Mouse (Mus musculus): ENCODE measurements around the gene Fkbp7. TPM values are rescaled to one million over a fixed set of nuclear protein-coding genes. Genes with fewer than 3 reads are reported as not detected.

The Fkbp7 gene
- polyA plus RNA-seq, 1 experiment from 2014 or later = 33.4 TPM

DNA sequence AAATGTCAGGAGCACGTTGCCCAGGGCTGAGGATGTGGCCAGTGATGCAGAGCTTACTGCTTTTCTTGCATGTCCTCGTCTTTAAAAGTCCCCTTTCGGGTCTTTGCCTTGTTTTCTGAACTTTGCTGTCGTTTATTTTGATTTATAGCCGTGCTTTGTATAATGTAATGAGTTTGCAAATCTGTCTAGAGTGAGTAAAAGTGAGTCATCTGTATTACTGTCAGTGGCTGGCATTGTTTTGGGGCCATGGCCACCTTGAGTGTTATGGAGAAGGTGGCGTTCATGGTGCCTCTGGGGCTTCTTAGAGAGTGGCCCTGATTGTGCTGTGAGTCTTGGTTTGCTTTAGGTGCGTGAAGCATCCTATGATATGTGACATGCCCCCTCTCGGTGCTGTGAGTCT is 9.4 kb upstream of the Fkbp7 start:
- Histone ChIP-seq H3K27me3 (ENCODE audit: insufficient read depth, poor library complexity, severe bottlenecking) (no peaks in the 10 kb centered on the region), H3K4me3 (no peak overlapping the region), H3K4me1 (peaks cover under 1% of the 10 kb centered on the region; the same call in 1 of the 2 replicates), H3K36me3 (peaks cover 61% of the 10 kb centered on the region), H3K27ac (no peak overlapping the region), H3K9me3 (no peaks in the 10 kb centered on the region)
- WGBS = 92% methylated on average over 8 of the region's 8 CpGs
- DNase-seq (ENCODE audit: low spot score) = no peak

DNA sequence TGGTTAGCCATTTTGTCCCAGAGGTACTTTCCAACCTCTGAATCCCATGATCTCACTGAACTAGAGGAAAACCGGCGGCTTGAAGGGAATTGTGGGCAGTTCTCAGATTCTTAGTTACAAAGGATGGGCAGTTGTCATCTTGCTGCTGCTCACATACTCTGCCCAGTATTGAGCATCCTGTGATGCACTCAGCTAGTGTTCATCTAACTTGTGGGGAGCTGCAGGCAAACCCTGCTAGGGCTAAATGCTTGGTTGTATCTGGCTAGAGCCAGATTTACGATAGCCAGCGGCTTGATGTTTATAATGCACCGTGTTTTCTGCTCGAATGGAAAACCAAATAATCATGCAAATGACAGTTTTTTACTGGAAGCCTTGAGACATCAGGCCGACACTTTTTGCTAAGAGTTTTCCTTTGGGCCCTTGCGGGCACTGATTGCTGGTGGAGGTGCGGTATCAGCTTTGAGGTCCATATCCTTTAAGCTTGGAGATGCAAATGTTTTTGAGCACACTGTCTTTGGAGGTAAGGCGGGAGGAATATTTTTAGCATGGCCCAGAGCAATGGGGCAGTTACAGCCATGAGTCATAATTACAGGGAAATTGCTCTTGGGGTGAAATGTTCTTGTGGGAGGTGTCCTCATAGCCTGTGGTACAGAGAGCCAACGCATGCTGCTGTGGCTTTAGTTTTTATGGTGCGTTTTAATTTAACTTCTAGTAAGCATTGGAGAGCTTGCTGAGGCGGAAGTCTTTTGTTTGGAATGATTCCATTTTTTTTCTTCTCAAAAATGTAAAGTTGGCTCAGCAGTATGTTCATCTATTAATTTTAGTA is 3.7 kb upstream of the Fkbp7 start:
- Histone ChIP-seq H3K27ac (no peak overlapping the region), H3K4me3 (peak overlapping the region; percentile 93), H3K9me3 (no peaks in the 10 kb centered on the region), H3K4me1 (peaks cover 27% of the 10 kb centered on the region), H3K27me3 (ENCODE audit: insufficient read depth, poor library complexity, severe bottlenecking) (no peaks in the 10 kb centered on the region), H3K36me3 (peaks cover 9% of the 10 kb centered on the region; the same call in 1 of the 2 replicates)
- WGBS = 75% methylated on average over 13 of the region's 13 CpGs
- DNase-seq (ENCODE audit: low spot score) = no peak

DNA sequence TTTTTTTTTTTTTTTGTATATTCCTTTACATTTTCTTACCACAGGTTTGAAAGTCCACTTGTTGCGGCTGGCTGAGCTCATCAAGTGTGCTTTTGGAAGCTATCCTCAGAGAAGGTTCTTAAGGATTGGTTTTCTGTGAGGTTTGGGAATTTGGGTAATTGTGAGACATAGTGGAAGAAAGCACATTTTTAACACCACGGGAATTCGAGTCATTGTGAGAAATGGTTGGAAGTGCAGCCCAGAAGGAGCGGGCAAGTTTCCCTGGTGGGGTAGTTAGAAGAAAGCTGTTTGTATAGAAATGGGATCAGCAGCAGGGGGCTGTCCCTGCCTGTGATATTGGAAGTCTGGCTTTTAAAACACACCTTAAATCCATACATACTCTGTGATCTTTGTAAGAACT is 3.0 kb upstream of the Fkbp7 start:
- WGBS = 13% methylated on average over 4 of the region's 4 CpGs
- H3K27ac ChIP-seq = peak overlapping the region; percentile 94; the same call in 1 of the 2 replicates
- H3K4me3 ChIP-seq = peak overlapping the region; percentile 93
- no peaks in the 10 kb centered on the region for H3K9me3 ChIP-seq
- H3K27me3 ChIP-seq (ENCODE audit: insufficient read depth, poor library complexity, severe bottlenecking) = no peaks in the 10 kb centered on the region
- peaks cover 27% of the 10 kb centered on the region for H3K4me1 ChIP-seq
- peaks cover 9% of the 10 kb centered on the region; the same call in 1 of the 2 replicates for H3K36me3 ChIP-seq
- no peak for DNase-seq (ENCODE audit: low spot score)

DNA sequence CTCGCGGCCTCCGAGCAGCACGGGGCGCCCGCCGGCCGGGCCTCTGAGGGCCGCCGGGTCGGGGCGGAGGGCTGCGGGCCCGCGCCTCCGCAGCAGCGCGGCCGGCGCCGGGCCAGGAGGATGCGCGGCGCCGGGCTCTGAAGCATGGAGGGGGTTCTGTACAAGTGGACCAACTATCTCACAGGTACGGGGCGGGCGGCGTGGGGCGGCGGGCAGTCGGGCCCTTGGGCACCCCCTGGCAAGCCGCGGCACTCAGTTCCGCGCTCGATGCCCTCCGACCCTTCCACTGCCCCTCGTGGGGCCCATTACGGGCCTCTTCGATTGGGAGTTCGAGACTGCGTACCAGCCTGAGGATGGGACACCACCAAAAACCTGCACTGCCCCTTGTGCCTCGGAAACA is 2.5 kb upstream of the Fkbp7 start:
- H3K27me3 ChIP-seq (ENCODE audit: insufficient read depth, poor library complexity, severe bottlenecking) = no peaks in the 10 kb centered on the region
- no peaks in the 10 kb centered on the region for H3K9me3 ChIP-seq
- 2% methylated on average over 44 of the region's 44 CpGs for WGBS
- peak overlapping the region; percentile 94 for H3K27ac ChIP-seq
- peak overlapping the region; percentile 93 for H3K4me3 ChIP-seq
- H3K4me1 ChIP-seq = peaks cover 27% of the 10 kb centered on the region
- H3K36me3 ChIP-seq = peaks cover 7% of the 10 kb centered on the region; the same call in 1 of the 2 replicates
- no peak for DNase-seq (ENCODE audit: low spot score)

DNA sequence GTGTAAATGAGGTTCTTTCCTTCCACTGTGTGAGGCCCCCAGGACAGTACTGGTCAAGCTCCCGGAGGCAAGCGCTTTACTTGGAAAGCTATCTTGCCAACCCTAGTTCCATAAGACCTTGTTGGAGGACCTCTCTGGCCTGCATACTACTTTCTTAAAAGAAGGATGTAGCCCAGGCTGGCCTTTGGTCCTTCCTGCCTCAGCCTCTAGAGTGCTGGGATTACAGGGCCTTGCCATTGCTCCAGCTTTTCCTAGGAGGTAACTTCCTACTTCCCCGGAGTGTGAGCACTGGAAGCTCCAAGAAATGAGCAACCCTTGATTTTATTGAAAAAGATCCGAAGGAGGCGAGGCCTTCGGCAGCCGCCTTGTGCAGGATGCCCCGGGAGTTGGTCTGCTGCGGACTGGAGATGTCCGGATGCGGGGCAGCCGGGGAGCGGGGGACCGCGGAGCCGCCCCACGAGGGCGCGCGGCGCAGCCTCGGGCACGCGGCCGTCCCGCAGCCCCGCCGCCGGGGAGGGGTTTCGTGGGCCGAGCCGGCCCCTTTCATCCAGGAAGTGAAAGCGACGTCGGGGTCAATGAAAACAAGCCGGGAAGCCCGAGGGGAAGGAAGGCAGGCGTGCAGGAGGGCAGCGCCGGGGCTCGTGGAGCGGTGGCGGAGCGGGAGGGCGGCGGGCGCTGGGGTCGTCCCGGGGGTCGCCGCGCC is 2.0 kb upstream of the Fkbp7 start, which contains the start of gene Plekha3:
Plekha3 (plus strand) TSS at position 557 of the 703 bp plus-strand sequence.
- Histone ChIP-seq H3K9me3 (no peaks in the 10 kb centered on the region), H3K4me3 (peak within 1 kb of the TSS; percentile 93), H3K27ac (peak within 1 kb of the TSS; percentile 94), H3K27me3 (ENCODE audit: insufficient read depth, poor library complexity, severe bottlenecking) (no peaks in the 10 kb centered on the region), H3K36me3 (peaks cover 7% of the 10 kb centered on the region; the same call in 1 of the 2 replicates), H3K4me1 (peaks cover 27% of the 10 kb centered on the region)
- peak; percentile 89 for DNase-seq (ENCODE audit: low spot score)
- 6% methylated on average over 47 of the region's 52 CpGs for WGBS

DNA sequence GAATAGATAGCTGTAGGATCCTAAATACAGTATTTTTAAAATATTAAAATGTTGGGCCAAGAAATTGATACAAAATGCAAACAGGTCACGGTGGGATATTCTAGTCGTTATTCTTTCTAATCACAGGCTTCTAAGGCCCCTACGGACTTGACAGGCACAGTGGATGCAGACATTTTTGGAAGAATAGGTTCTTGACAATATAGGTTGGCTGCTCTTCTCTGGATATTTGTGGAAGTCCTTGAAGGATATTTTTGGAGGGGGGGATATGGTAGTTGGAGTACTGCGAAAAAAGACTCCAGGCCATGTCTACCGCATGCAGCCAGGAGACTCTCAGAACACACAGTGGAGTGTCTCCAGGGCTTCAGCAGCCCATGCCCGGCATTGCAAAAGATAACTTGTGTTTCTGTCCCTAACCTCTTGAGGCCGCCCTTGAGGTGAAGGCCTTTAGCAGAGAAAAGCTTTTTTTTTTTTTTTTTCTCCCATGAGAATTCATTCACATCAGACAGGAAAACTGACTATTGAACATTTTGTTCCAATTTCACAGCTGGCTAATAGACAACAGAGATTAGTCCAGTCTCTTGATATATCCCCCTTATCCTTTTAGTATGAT is 661 bp upstream of the Fkbp7 start:
- H3K36me3 ChIP-seq = peaks cover under 1% of the 10 kb centered on the region; the same call in 1 of the 2 replicates
- WGBS = 30% methylated on average over 7 of the region's 7 CpGs
- peak overlapping the region; percentile 63 for H3K4me3 ChIP-seq
- no peak for DNase-seq (ENCODE audit: low spot score)
- peak overlapping the region; percentile 88 for H3K27ac ChIP-seq
- no peaks in the 10 kb centered on the region for H3K9me3 ChIP-seq
- no peaks in the 10 kb centered on the region for H3K27me3 ChIP-seq (ENCODE audit: insufficient read depth, poor library complexity, severe bottlenecking)
- H3K4me1 ChIP-seq = peaks cover 27% of the 10 kb centered on the region

DNA sequence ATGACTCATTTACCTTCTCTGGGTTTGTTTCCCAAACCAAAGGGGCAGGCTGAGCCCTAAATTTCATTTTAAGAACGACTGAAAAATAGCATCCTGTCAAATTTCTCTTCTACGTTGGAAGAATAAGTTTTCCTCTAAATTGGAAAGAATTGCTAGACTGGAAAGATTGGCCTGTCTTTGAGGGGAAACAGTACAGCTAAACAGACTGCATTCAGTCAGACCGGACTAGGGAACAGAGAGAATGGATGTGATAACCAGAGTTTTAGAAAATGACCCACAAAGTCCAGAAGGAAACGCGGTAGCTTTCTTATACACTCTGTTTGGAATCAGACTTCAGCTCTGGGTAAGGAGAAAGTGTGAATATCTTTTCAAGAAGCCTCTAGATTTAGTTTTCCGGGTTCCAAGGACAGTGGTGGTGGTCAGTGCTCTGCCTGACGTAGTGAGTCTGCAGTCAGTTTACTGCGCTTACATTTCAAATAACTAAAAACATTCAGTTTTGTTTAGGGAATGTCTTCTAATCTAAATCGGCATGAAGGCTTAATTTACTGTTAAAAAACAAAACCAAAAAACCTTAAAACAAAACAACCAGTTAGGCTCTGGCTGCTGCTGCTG is 676 bp downstream of the Fkbp7 start:
- Histone ChIP-seq H3K4me3 (peak overlapping the region; percentile 63), H3K27ac (peak overlapping the region; percentile 88), H3K9me3 (no peaks in the 10 kb centered on the region), H3K36me3 (no peaks in the 10 kb centered on the region), H3K4me1 (peaks cover 27% of the 10 kb centered on the region), H3K27me3 (ENCODE audit: insufficient read depth, poor library complexity, severe bottlenecking) (no peaks in the 10 kb centered on the region)
- 36% methylated on average over 9 of the region's 9 CpGs for WGBS
- no peak for DNase-seq (ENCODE audit: low spot score)

DNA sequence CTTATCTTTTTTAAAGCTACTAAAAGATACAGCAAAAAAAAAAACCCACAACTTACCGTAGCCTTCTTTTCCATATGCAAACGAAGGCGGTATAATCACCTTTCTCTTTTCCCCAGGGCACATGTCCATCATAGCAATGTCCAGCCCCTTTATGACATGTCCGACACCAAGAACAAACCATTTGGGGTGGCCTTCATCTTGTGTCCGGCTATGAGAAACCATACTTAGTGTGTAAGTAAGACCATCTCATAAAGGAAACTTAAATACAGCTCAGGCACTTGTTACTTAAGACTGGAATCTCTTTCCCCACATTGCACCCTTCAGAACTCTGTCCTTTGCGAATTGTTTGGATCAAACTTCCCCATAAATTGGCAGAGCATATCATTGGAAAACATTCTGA is 1.3 kb downstream of the Fkbp7 start:
- H3K4me1 ChIP-seq = peaks cover 23% of the 10 kb centered on the region
- no peak for DNase-seq (ENCODE audit: low spot score)
- 89% methylated on average over 6 of the region's 6 CpGs for WGBS
- H3K9me3 ChIP-seq = no peaks in the 10 kb centered on the region
- H3K4me3 ChIP-seq = peak overlapping the region; percentile 63
- H3K27ac ChIP-seq = no peak overlapping the region
- no peaks in the 10 kb centered on the region for H3K36me3 ChIP-seq
- H3K27me3 ChIP-seq (ENCODE audit: insufficient read depth, poor library complexity, severe bottlenecking) = no peaks in the 10 kb centered on the region

DNA sequence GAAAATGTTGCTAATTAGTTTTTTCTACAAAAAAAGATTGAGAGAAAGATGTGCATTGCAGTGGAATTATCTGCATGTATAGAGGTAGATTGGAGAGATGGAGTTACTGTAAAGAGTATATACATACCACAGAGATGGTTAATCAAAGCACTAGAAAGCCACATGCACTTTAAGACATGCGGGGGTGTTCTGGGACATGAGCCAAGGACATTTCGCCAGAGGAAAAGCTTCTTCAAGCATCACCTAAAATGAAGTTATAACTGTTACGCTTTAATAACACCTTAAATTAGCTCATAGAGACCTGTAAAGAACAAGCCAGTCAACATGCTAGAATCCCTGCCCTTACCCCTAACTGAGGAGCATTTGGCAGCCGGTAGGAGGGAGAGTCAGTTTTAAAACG is 5.7 kb downstream of the Fkbp7 start:
- WGBS = 71% methylated on average over 5 of the region's 5 CpGs
- Histone ChIP-seq H3K27me3 (ENCODE audit: insufficient read depth, poor library complexity, severe bottlenecking) (no peaks in the 10 kb centered on the region), H3K36me3 (peaks cover 30% of the 10 kb centered on the region), H3K4me1 (no peaks in the 10 kb centered on the region), H3K4me3 (no peak overlapping the region), H3K27ac (no peak overlapping the region), H3K9me3 (no peaks in the 10 kb centered on the region)
- DNase-seq (ENCODE audit: low spot score) = no peak

DNA sequence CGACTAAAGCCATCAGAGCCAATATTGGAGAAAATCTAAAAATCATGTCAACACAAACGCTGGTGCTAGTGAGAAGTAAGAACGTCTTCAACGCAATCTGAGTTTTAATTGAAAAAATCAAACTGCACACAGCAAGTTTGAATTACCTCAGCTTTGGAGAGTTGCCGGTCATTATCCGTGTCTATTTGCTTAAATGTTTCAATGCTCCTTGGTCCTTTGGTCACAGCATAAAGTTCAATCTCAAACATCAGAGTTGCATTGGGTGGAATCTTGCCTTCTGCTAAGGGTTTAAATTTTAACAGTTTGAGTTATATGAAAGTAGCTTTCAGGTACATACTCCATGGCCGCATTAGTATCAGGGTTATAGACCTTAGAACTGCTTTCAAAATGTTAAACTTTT is 7.4 kb downstream of the Fkbp7 start:
- H3K27me3 ChIP-seq (ENCODE audit: insufficient read depth, poor library complexity, severe bottlenecking) = no peaks in the 10 kb centered on the region
- H3K27ac ChIP-seq = no peak overlapping the region
- no peak overlapping the region for H3K4me3 ChIP-seq
- no peak for DNase-seq (ENCODE audit: low spot score)
- H3K9me3 ChIP-seq = no peaks in the 10 kb centered on the region
- 92% methylated on average over 7 of the region's 7 CpGs for WGBS
- H3K4me1 ChIP-seq = no peaks in the 10 kb centered on the region
- H3K36me3 ChIP-seq = peaks cover 37% of the 10 kb centered on the region

DNA sequence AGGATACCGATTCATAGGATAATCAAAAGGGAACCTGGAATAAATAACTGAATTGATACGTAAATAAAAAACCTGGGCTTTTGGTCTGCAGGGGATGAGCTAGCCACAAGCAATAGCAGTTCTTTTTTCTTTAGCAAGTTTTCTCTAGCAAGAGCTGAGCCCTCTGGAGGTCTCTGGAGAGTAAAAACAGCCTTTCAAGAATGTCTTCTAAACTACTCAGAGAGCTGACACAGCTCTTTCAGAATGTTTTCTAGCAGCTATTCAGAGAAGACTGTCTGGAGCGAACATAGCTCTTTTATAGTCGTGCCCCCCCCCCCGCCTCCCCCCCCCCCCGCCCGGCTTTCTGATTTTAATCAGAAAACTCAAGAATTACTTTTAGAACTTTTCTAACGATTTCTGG is 13.5 kb downstream of the Fkbp7 start:
- H3K9me3 ChIP-seq = no peaks in the 10 kb centered on the region
- DNase-seq (ENCODE audit: low spot score) = no peak
- H3K4me1 ChIP-seq = no peaks in the 10 kb centered on the region
- H3K36me3 ChIP-seq = peaks cover 28% of the 10 kb centered on the region
- no peak overlapping the region for H3K27ac ChIP-seq
- no peak overlapping the region for H3K4me3 ChIP-seq
- WGBS = 56% methylated on average over 8 of the region's 8 CpGs
- no peaks in the 10 kb centered on the region for H3K27me3 ChIP-seq (ENCODE audit: insufficient read depth, poor library complexity, severe bottlenecking)

DNA sequence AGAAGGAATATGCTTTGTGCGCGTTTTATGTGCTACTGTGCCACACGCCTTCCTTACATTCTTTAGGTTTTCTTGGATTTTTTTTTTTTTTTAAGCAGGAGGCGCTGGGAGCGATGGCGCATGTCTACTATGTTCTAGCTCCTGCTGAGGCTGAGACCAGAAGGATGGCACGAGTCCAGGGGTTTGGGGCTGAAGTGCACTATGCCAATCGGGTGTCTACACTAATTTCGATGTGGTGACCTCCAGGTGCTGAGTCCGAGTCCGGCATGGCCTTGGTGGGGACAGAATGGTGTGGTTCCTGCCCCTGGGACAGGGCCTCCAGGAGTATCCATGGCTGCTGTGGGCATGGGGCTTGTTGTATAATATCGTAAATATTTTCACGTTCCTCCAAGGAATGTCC is 14.4 kb downstream of the Fkbp7 start:
- no peak overlapping the region for H3K27ac ChIP-seq
- no peaks in the 10 kb centered on the region for H3K27me3 ChIP-seq (ENCODE audit: insufficient read depth, poor library complexity, severe bottlenecking)
- H3K36me3 ChIP-seq = peaks cover 20% of the 10 kb centered on the region
- no peak for DNase-seq (ENCODE audit: low spot score)
- H3K4me1 ChIP-seq = no peaks in the 10 kb centered on the region
- H3K4me3 ChIP-seq = no peak overlapping the region
- 80% methylated on average over 13 of the region's 13 CpGs for WGBS
- no peaks in the 10 kb centered on the region for H3K9me3 ChIP-seq

Measured in heart, embryonic 10.5 days (tissue).